Mouse (Mus musculus) mature B cell (primary cell): ENCODE data around the gene Ugt1a7c.
"Not testable (repeated sequence)": the region's sequence is repeated elsewhere in the genome, so short reads cannot be mapped to it uniquely, and the experiment has no call there.

Source experiments
- in situ Hi-C: fragments of 300-500 bp; cut with MboI; formaldehyde crosslinking; loops from 2 replicates; pipeline ENCODE4 v1.14.3; 2019

Gene Ugt1a7c

GRCm38 (mm10) chr1:88094941-88095492 is at the start of gene Ugt1a7c:
TSS of gene Ugt1a7c (plus strand) at chr1:88095062.
- in situ Hi-C loops, result no loop called here

DNA sequence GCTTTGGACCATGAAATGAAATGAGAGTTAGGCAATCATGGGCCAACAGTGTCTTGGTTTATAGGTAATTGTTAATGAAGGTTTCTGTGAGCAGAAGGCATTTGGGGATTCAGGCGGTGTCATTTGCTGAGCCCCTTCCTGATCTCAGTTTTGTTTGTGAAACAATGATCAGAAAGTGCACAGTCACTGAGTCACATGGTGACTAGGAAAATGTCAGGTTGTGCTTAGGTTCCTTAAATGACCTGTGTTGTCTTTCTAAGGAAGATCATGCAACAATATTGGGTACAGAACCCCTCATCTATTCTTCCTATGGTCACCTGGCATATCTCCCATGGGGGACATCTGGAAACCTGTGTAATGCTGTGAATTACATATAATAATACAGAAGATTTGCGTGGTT is 47.5 kb upstream of the Ugt1a7c start:
- in situ Hi-C loops, result not testable (repeated sequence)

DNA sequence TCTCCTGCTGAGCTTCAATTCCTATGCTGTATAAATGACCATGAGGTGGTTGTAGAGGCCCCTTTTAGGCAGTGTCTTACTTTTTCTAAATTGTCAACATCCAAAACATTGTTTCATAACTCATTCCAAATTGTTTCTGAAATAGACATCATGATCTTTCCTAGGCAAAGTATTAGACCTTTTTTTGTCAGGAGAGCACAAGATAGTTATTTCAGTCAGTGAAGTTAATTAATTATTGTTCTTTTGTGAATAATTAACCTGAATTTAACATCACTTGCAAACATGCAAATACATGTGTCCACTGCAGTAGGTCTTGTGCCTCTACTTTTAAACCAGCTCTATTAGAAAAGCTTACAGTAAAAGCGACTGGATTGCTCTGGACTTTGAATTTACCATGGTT is 39.8 kb upstream of the Ugt1a7c start, which contains the start of gene Ugt1a10:
TSS of gene Ugt1a10 (plus strand) at position 301 of the 400 bp plus-strand sequence.
- in situ Hi-C loops, result no loop called here

DNA sequence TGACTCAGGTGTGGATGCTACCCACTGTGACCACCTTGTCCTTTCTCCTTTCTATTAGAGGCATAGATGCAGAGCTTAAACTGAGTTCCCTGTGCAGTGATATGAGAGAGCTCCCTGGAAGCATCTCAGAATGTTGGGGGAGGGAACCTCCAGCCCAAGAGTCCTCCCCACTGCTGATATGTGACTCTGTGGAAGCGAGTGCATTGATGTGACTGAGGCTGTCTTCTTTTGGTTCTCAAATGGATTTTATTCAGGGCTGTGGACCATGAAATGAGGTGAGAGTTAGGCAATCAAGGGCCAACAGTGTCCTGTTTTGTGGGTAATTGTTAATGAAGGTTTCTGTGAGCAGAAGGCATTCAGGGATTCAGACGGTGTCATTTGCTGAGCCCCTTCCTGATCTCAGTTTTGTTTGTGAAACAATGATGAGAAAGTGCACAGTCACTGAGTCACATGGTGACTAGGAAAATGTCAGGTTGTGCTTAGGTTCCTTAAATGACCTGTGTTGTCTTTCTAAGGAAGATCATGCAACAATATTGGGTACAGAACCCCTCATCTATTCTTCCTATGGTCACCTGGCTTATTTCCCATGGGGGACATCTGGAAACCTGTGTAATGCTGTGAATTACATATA is 28.3 kb upstream of the Ugt1a7c start:
- in situ Hi-C loops, result not testable (repeated sequence)

DNA sequence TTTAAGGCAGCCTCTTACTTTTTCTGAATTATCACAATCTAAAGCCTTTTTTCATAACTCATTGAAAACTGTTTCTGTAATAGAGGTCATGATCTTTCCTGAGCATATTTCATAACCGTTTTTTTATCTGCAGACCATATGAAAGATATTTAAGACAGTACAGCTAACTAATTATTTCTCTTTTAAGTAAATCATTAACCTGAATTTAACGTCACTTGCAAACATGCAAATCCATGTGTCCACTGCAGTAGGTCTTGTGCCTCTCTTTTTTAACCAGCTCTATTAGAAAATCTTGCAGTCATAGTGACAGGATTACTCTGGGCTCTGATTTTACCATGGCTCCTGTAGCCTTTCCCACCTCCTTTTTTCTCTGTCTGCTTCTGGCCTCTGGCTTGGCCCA is 24.4 kb upstream of the Ugt1a7c start, which contains the start of gene Ugt1a9:
TSS of gene Ugt1a9 (plus strand) at position 306 of the 400 bp plus-strand sequence.
- in situ Hi-C loops, result no loop called here

- in situ Hi-C loops, result no loop called here
Measured at GRCm38 (mm10) chr1:88070902-88071301, 24.0 kb upstream of the Ugt1a7c start.

DNA sequence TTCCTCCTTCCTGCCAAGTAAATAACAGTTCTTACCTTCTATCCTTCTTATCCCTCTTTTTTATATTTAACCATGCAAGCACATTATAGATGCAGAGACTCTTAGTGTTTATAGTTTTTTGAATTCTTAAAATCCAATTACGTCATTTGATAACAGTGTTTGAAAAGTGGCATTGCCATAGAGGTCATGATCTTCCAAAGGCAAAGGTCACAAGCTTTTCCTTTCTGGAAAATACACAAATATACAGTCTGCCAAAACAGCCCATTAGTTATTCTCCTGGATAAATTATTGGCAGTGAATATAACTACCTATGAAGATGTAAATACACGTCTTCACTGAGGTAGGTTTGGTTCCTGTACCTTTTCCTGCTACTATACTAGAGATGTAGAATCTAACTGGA is 20.4 kb upstream of the Ugt1a7c start:
- in situ Hi-C loops, result no loop called here

- in situ Hi-C loops, result no loop called here
Measured at GRCm38 (mm10) chr1:88077128-88077527, 17.7 kb upstream of the Ugt1a7c start.

DNA sequence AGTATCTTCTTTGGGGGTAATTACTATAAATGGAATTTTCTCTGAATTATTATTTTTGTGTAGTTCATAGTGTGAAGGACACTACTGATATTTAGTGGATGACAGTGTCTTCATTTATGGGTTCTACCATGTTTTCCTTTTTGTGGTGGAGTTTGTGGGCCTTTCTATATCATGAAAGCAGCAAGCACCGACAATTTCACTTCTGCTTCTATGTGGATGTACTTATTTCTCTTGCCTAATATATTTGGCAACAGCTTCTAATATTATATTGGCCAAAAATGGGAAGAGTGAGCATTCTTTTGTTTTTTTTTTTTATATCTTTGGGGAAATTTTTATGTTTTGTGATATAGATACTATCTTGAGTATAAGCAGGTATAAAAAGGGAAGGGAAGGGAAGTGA is 13.2 kb upstream of the Ugt1a7c start:
- in situ Hi-C loops, result no loop called here

GRCm38 (mm10) chr1:88086125-88086524 is 8.7 kb upstream of the Ugt1a7c start:
- in situ Hi-C loops, result no loop called here

DNA sequence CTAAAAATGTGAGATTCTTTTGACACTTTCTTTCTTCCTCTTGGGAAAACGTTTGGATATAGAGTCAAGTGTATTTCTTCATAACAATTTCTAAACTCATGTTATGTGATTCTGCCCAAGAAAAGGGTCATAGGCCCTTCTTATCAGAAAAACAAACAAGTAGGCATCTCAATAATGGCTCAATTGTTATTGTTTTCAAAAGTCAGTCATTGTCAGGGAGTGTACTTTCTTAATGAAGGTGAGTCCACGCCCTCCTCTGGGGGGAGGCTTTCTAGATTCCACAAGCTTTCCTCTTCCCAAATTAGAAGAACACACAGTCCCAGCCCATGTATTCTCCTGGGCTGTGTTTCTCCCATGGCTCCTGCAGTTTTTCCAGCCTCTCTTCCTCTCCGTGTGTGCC is 7.3 kb upstream of the Ugt1a7c start, which contains the start of gene Ugt1a8:
TSS of gene Ugt1a8 (plus strand) at position 301 of the 400 bp plus-strand sequence.
- in situ Hi-C loops, result no loop called here

DNA sequence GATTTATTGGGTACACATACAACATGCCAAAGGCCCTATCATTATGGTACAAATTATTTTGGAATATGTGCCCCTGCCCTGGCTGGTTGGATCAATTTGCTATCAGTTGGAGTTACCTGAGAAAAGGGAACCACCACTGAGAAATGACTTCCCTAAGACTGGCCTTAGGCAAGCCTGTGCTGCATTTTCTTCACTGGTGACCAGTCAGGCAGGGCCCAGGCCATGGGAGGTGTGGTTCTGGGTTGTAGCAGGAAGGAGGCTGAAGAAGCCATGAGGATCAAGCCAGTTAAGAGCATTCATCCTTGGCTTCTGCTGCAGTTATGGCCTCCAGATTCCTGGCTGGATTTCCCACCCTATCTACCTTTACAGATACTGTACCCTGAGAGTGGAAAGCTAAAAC is 2.5 kb upstream of the Ugt1a7c start:
- in situ Hi-C loops, result no loop called here

DNA sequence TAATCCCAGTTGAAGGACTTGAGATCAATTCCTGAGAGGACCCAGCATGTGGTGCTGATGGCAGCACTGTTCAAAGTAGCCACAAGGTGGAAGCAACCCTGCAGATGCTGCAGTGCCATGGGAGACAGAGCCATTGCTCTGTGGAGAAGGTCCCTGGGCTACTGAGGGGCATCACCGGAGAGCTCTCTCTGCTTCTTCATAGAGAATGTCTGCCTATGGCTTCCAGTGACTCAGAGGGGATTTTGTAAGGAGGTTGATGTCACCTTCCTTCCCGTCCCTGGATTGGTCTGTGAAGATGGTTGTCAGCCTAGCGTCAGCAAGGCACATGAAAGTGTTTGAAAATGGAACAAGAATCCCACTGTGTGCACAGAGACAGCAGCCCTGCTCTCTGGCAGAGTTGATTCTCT is 589 bp upstream of the Ugt1a7c start:
- in situ Hi-C loops, result not testable (repeated sequence)

GRCm38 (mm10) chr1:88098546-88098945 is 3.7 kb downstream of the Ugt1a7c start:
- in situ Hi-C loops, result not testable (repeated sequence)

GRCm38 (mm10) chr1:88099691-88100090 is 4.8 kb downstream of the Ugt1a7c start:
- in situ Hi-C loops, result not testable (repeated sequence)

DNA sequence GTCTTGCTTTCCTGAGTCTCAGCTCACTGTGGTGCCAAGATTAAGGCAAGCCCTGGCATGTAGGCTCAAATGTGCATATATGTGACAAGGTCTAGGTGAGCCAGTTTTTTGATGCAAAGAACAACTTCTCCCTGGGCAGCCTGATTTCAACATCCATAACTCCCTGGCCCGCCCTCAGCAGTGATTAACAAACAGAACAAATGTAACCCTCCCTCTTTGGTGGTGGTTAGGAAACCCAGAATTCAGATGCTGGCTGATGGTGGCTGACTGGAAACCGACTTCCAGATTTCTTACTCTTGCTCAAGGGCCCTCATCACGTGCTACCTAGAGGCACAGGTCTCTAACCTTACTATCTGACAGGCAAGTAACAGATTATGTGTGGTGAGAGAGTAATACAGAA is 8.2 kb downstream of the Ugt1a7c start, which contains the start of gene Ugt1a6b:
TSS of gene Ugt1a6b (plus strand) at position 234 of the 400 bp plus-strand sequence.
- in situ Hi-C loops, result not testable (repeated sequence)

- in situ Hi-C loops, result not testable (repeated sequence)
Measured at GRCm38 (mm10) chr1:88103697-88104468, 9.0 kb downstream of the Ugt1a7c start.

DNA sequence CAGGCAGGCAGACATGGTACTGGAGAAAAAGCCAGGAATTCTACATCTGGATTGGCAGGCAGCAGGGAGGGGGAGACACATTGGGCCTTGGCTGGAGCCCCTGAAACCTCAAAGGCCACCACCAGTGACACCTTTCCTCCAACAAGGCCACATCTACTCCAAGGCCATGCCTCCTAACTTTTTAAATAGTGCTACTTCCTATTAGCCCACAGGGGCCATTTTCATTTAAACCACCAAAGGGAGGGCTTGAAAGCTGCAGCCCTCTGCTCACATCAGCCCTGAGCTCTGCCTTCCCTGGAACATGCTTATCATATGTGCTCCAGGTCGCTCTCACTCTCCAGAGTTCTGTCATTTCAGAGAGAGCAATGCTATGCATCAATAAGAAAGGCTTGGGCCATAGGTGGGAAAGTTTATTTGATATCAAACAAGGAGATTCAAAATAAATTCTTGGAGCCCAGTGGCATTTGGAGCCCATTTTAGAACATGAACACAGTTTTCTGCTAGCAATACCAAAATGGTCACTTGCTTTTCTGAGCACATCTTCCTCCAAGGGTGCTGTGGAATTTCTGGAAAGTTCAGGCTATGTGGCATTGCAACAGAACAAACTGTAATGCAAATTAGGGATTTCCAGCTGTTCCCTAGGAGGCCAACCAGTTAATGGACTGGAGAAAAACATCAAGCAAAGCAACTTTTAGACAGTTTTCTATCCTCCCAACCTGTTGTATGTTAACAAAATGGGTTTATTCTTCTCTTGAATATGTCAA is 10.0 kb downstream of the Ugt1a7c start:
- in situ Hi-C loops, result no loop called here

- in situ Hi-C loops, result no loop called here
Measured at GRCm38 (mm10) chr1:88105656-88106055, 10.8 kb downstream of the Ugt1a7c start.

DNA sequence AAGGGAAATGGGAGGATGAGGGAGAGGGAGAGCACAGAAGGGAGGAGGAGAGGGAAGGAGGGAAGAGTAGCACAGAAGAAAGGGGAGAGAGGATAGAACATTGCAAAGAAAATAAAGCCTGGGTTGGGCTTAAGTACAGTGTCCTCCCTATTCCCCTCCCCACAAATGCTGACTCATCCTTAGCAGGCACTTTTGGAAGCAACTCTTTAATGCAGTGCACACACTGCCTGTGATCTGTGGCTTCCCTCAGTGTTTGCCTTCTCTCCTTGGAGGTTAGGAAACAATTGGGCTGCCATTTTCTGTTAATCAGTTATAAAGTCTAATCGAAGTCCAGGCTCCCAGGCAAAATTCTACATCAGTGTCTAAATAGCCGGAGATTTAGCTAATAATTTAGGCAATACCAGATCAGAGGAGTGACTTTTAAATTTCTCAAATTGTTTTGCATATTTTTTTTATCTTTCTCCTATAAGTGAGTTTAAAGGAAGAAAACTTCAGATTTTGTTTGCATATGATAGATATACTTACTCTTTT is 14.2 kb downstream of the Ugt1a7c start:
- in situ Hi-C loops, result not testable (repeated sequence)

GRCm38 (mm10) chr1:88109604-88110003 is 14.7 kb downstream of the Ugt1a7c start:
- in situ Hi-C loops, result not testable (repeated sequence)

DNA sequence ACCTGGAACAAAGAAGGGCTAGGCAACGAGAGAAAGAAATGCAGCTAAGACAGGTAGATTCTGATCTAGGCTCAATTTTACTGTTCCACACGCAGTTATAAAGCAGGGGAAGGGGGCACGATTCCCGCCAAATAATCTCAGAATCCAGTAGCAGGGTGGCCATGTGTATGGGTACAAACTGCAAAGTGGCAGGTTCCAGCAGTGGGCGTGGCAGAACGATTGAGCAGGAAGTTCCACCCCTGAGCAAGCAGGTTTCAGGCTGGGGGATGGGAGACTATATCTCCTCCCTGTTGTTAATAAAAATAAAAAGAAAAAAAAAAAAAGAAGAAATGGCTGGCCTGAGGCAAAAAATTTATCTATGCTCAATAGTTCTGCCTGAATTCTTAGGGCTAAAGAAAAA is 17.9 kb downstream of the Ugt1a7c start:
- in situ Hi-C loops, result not testable (repeated sequence)
